Mouse (Mus musculus): ENCODE measurements around the gene Rer1.

Gene Rer1

GRCm38 (mm10) chr4:155070921-155071320 is 15.3 kb downstream of the Rer1 start:
- DNase-seq: peak in 1 of 2 experiments; percentile 23

GRCm38 (mm10) chr4:155070199-155070598 is 16.0 kb downstream of the Rer1 start:
- DNase-seq: no peak

GRCm38 (mm10) chr4:155069191-155069590 is 17.0 kb downstream of the Rer1 start:
- peak; percentile 69 for DNase-seq

GRCm38 (mm10) chr4:155068357-155068972 is 17.7 kb downstream of the Rer1 start:
- DNase-seq: peak; percentile 22 to 33

GRCm38 (mm10) chr4:155066834-155067522 is 19.2 kb downstream of the Rer1 start, which contains the start of gene Pex10:
TSS of gene Pex10 (plus strand) at chr4:155067016.
- peak; percentile 93 to 98 for DNase-seq

- DNase-seq: peak; percentile 90 to 96
Observed at GRCm38 (mm10) chr4:155065970-155066833, 20.0 kb downstream of the Rer1 start.

GRCm38 (mm10) chr4:155064474-155064873 is 21.7 kb downstream of the Rer1 start:
- no peak for DNase-seq

- no peak for DNase-seq
Observed at GRCm38 (mm10) chr4:155063895-155064294, 22.3 kb downstream of the Rer1 start.

GRCm38 (mm10) chr4:155058325-155058724 is 27.9 kb downstream of the Rer1 start:
- DNase-seq: no peak

- DNase-seq: no peak
Observed at GRCm38 (mm10) chr4:155056724-155057123, 29.5 kb downstream of the Rer1 start, which contains the start of gene Plch2. TSS of gene Plch2 (minus strand) at chr4:155056784.

GRCm38 (mm10) chr4:155050116-155050515 is 36.1 kb downstream of the Rer1 start:
- DNase-seq: no peak

- no peak for DNase-seq
Observed at GRCm38 (mm10) chr4:155046636-155047035, 39.5 kb downstream of the Rer1 start.

- peak; percentile 44 to 57 for DNase-seq
Observed at GRCm38 (mm10) chr4:155043289-155043625, 42.9 kb downstream of the Rer1 start.

- peak; percentile 44 to 52 for DNase-seq
Observed at GRCm38 (mm10) chr4:155042606-155043288, 43.4 kb downstream of the Rer1 start.

- DNase-seq: peak; percentile 40 to 60
Observed at GRCm38 (mm10) chr4:155040696-155041095, 45.5 kb downstream of the Rer1 start.

GRCm38 (mm10) chr4:155040197-155040596 is 46.0 kb downstream of the Rer1 start:
- DNase-seq: no peak

- DNase-seq: peak in 1 of 2 experiments; percentile 45
Observed at GRCm38 (mm10) chr4:155034787-155035186, 51.4 kb downstream of the Rer1 start.

GRCm38 (mm10) chr4:155034202-155034601 is 52.0 kb downstream of the Rer1 start:
- DNase-seq: no peak

- no peak for DNase-seq
Observed at GRCm38 (mm10) chr4:155033115-155033514, 53.1 kb downstream of the Rer1 start.

GRCm38 (mm10) chr4:155024170-155025010 is 61.8 kb downstream of the Rer1 start:
- DNase-seq: peak; percentile 85

Measured in cerebellum, postnatal 36 days (tissue).